Mouse (Mus musculus): ENCODE results near the gene Igbp1.
A peak's percentile ranks its signal among the peaks of the same experiment; 100 is the strongest.

Gene Igbp1

DNA sequence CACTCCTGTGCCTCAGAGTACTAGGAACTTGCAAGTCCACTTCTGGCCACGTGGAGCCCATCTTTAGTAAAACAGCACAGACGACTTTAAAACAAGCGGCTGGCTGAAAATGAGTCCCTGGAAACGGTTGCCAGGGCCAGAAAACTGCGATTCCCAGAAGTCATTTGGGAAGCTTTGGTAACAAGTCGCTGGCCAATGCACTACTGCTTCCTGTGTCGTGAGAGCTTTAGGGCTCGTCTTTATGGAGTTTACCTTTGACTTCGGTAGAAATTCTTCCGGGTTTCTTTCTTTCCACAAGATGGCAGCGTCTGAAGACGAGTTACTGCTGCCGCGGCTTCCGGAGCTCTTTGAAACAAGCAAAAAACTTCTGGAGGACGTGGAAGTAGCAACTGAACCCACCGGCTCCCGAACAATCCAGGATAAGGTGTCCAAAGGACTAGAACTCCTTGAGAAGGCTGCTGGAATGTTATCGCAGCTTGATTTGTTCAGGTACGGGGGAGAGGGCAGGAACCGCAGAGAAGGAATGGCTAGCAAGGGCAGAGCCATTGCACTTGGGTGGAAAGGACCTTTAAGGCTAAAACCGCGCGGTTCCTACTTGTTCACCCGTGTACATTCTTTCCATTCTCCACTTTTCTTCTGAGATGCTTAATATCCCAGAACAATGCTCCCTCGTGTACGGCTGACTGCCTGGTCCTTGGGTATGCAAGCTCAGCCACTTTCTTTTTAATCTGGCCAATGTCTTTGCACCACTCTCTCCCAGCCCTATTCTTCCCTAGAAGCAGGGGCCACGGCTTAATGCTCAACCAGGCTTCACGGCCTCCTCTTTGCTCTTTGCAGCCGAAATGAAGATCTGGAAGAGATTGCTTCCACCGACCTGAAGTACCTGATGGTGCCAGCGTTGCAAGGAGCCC lies at the start of gene Igbp1:
Gene Igbp1, plus strand, starts transcription at position 224 of the 911 bp plus-strand sequence.
- peak; percentile 31 for DNase-seq (ENCODE audit: low spot score)

DNA sequence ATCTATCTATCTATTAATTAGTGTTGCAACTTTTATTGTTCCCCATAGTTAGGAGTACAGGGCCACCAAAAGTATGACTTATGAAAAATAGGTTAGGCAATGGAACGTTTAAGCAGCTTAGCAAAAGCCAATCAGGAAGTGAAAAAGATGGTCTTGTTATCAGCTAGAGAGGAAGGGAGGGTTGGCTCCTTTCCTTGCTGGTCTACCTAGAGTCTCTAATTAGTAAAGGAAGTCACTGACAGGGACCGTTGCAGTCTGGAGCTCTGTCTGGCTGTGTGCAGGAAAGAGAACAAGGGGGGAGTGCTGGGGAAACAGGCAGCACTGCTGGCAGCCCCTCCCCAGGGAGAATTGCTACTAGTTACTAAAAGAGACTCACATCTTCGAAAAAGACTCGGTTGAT lies 26.0 kb upstream of the Igbp1 start:
- DNase-seq (ENCODE audit: low spot score), result no peak

DNA sequence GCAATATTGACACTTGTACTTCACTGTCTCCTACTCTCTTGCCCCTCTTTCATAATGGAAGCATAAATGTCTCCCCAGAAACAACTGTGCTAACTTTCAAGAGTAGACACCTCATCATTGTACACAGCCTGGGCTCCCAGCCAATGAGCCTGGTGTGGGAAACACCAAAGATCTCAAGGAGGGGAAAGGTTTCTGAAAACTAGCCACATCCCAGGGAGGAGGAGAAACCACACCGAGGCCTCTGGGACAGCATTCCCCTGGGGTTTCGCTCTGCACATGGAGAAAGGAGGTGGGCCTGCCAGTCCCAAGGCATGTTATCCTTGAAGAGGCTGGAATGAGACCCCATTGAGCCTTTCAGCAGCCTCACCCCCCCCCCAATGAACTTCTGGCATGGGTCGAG lies 24.0 kb upstream of the Igbp1 start:
- DNase-seq (ENCODE audit: low spot score), result no peak

DNA sequence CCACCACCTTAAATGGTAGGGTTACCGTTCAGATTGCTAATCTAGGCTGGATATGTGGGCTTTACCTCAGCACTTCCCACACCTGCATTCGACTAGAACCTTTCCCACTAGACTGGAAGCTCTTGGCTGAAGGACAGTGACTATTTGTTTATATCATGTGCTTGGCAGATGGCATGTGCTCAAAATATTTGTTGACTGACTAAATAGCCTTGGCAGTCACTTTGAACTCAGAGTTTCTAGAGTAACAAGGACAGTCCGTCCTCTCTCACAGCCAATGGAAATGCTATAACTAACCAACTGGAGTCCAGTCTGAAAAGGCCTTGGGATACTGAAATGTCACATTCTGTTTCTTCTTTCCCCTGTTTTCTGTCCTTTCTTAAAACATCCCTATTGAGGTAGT lies 22.6 kb upstream of the Igbp1 start:
- no peak for DNase-seq (ENCODE audit: low spot score)

DNA sequence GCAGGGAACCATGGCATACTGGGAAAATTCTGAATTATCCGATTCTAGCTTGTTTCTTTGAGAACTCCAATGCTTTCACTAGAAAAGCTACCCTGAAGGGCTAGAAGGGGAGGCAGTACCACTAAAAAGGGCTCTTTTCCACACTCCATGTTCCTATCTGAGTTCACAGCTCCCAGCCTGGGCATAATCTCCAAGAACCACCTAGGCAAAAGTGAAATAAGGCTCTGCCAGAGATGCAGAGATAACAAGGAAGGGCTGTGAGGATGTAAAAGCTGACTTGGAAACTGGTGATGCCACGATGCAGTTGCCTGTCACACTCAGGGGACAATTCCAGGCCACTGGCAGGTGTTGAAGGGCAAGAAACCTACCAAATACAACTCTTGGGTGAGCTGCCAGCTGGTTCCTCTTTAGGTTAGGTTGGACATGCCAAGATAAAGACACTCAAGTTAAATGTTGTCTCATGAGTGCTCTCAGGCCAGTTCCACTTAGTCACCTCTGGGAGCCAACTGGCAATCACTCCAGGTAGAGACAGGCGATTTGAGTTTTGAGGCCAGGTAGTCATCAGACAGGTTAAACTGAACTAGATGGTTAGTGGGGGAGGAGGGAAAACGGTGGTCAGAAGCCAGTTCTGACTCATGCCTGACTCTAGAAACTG lies 18.4 kb upstream of the Igbp1 start:
- DNase-seq (ENCODE audit: low spot score), result no peak

DNA sequence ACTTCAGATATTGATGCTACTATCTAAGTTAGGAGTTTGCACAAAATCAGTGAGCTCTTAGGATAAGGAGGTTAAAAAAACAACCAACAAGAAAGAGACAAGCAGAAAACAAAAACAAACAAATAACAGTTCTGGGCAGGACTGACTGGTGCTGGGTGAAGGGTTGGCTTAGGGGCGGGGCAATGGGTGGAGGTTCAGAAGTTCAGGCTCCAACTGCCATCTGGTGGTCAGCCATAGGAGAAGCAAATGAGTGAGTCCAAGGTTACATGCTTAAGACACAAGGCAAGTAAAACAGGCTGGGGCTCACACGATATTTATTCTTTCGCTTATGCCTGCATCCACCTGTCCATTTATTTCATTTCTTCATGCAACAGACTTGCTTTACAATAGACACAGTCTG lies 13.8 kb upstream of the Igbp1 start:
- DNase-seq (ENCODE audit: low spot score), result peak; percentile 22

DNA sequence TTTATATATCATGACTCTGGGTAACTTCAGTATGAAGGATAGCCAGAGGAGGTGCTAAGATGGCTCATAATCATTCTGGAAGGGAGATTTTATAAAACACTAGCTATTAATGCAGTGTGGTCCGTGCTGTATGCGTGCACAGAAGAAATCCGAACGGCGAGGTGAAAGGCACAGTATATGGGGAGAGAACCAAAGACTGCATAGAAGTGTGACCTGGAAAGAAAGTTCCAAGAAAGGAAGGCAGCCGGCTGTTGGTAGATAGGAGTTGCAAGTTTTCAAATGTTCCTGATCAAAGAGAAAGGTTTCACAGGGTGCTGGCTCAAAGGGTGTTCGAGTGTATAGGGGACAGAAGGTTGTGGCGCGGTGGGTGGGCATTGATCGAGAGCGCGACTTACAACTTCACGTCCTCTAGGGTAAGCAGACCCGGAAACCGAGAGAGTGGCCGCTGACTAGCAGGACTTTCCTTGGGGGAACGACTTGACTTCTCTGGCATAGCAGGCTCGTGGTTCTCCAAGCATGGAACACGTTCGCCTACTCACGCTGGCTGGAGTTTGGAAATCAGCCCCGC lies 507 bp upstream of the Igbp1 start:
- no peak for DNase-seq (ENCODE audit: low spot score)

DNA sequence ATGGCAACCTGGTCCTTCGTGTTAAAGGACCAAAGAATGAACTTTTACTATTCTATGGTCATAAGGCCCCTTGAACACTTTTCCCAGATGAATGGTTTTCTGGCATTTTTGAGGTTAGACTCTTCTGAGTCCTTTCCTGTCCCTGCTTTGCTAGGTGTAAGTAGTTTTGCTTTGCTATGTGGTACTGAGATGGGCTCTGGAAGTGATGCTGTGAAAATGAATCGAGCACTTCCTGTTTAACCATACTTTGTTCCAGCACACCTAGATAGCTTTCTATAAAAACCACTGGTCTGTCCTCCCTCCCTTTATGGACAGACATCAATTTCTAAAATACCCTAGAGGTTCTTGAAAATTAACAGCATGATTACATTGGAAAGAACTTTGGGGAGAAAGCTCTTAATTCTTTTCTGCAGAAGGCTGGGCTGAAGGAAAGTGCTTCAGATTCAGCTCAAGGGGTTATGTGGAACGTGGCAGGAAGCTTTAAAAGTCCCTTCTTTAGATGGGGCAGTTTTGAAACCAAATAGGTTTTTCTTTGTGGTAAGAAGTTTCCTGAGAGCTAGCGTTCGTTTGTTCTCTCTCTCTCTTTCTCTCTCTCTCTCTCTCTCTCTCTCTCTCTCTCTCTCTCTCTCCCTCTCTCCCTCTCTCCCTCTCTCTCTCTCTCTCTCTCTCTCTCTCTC lies 10.2 kb downstream of the Igbp1 start:
- no peak for DNase-seq (ENCODE audit: low spot score)

DNA sequence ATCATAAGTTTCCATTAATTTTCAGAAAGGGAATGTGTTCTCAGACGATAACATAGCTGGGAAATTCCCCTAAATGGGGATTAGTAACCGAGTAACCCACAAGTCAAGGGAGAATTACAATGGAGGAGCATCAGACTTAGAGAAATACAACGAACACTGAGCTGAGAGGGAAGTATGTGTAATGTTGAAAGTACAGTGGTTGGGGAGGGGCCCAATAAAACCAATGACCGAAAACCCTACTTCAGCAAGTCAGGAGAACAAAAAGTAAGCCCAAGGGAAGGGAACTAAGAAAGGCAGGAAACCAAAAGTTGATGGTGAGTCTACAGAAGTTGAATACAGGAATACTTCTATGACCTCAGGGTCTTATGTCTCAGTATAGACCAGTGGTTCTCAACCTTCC lies 14.1 kb downstream of the Igbp1 start:
- no peak for DNase-seq (ENCODE audit: low spot score)

DNA sequence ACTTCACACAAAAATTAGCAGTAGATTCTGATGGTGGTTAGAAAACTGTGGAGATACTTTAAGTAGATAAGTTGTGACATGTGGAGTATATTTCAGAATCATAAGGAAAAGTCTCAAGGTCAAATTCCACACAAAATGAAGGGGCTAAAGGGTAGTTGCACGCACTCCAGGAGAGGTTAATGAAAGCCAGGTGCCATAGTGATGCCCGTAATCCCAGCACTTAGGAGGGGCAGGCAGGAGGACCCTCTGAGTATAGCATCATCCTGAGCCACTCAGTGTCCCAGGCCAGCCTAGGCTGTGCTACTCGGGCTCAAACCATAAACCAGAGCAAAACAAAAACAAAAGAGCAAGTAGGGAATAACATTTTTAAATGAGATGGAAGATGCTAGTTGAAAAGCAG lies 15.8 kb downstream of the Igbp1 start:
- no peak for DNase-seq (ENCODE audit: low spot score)

DNA sequence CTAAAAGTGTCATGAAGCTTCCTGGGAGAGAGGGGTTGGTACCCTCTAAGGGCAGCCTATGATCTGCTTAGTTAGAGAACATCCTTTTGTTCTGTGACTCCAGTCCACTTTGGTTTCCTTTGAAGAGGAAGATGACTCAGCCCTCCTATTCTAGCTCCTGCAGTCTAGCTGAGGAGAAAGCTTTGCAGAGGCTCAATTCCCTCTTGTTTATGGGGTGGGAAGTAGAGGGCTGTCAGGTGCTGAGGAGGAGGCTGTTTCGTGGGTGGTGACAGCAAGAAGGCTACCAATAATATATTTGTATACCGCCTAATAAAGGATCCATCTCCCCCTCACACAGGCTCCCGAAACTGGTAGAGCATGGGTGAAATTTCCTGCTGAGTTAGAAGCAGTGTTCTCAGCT lies 22.6 kb downstream of the Igbp1 start:
- DNase-seq (ENCODE audit: low spot score), result no peak

DNA sequence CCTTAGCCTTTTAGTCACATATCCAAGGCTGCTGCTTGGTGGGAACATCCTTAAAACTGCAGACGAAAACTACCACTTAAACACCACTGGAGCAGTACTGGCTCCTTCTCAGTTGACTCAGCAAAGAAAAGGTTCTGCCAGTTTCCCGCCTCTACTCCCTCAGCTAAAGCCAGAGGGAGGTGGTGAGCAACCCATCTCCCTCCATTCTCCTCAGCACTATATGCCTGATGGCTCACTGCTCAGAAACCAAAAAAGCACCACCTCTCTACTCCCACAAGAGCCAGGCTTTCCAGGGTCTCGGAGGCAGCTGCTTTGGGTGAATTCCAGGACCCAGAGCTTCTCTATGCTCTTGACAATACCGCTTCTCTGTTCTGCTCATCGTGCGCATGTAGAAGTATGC lies 23.5 kb downstream of the Igbp1 start:
- DNase-seq (ENCODE audit: low spot score), result no peak

DNA sequence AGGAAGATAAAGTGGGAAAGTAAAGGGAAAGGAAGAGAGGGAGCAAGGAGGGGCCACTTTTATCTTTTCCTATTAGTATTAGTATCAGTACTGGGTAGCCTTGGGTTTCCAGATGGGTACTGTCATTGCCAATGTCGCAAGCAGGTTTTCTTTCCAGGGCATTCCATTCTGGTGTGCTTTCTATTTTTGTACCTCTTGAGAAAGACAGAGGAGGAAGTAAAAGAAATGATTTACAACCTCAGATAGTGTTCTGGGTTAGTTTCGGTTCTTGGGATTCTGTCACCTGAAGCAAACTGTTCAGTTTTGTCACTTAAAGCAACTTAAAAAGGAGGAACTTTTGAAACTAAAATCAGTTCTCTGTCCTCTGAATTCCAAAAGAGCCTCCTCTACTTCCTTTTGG lies 24.4 kb downstream of the Igbp1 start:
- DNase-seq (ENCODE audit: low spot score), result no peak

DNA sequence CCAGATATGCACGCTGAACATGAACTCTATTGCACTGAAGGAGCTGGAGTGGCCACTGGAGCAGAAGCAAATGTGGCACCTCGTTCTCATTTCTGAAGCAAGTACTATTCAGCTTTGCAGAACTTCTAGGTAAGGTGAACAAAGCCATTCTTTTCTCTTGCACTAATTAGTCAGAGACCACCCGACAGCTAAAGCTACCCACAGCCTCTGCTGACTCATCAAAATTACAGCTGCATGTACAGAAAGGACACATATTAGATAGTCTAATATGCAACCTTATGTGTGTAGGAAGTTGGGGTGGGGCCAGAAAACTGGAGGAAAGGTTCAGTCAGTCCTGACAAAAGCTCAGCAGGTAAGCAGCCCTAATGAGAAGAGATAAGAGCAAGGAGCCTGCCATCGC lies 30.4 kb downstream of the Igbp1 start, which contains the start of gene Dgat2l6:
Gene Dgat2l6, plus strand, starts transcription at position 368 of the 400 bp plus-strand sequence.
- DNase-seq (ENCODE audit: low spot score), result no peak

DNA sequence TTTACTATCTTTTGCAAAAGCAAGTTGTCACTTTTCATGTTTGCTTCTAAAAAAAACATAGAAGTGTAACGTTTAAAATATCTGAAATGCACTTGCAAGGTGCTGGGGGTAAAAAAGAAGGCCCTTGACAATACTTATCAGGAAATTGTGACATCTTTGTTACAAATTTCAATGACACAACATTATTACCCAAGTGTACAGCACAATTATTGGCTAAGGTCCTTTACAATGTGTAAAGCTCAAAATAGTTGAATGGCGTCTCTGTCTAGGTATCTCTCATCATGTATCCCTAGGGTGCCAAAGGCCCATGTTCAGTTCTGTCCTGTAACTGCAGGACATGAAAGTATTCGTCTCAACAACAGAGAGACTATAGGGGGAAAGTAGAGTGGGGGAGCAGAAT lies 61.9 kb downstream of the Igbp1 start:
- DNase-seq (ENCODE audit: low spot score), result no peak

DNA sequence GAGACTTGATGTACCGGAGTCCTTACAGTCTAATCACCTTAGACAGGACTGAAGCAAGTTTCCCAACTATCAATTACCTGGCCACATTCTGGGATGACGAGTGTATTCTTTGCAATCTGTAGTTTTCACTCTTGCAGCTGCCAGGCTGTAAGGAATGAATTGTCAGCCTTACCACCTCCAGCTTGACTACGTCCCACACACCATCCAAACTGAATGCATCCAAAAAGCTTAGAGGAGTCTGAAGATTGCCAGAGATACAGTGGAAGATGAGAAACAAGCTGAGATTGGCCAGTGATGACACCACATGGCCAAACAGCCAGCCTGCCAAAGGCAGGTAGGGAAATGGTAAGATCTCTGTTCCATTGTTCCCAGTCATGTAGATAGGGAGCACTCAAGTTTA lies 71.6 kb downstream of the Igbp1 start:
- no peak for DNase-seq (ENCODE audit: low spot score)
